Mouse (Mus musculus) stomach, embryonic 15.5 days (tissue): ENCODE results near the gene Anks3. TPM values are rescaled to one million over a fixed set of nuclear protein-coding genes. Genes with fewer than 3 reads are reported as not detected.

Source experiments
- ATAC-seq: fragments of 200-750 bp; cut with Nextera tagmentation; 2 replicates; pipeline ENCODE4 v1.8.0; 2017; ENCODE audit warnings: low read depth, moderate number of reproducible peaks, moderate TSS enrichment; ENCODE audit not compliant: insufficient read depth, low FRiP score
- H3K27ac ChIP-seq: fragments of 300-500 bp; sonication (generic); 2 replicates; pipeline ENCODE4 v1.5.1; 2015; ENCODE audit warnings: mild to moderate bottlenecking, inconsistent platforms
- H3K27me3 ChIP-seq: fragments of 300-500 bp; sonication (generic); replicated peaks from 2 replicates; pipeline ENCODE4 v1.6.1; 2015; ENCODE audit warnings: inconsistent platforms
- H3K36me3 ChIP-seq: fragments of 300-500 bp; sonication (generic); 2 replicates; pipeline ENCODE4 v1.6.1; 2015; ENCODE audit warnings: inconsistent platforms
- H3K4me1 ChIP-seq: fragments of 300-500 bp; sonication (generic); 2 replicates; pipeline ENCODE4 v1.6.1; 2015; ENCODE audit warnings: inconsistent platforms
- H3K4me2 ChIP-seq: fragments of 300-500 bp; sonication (generic); 2 replicates; pipeline ENCODE4 v1.6.1; 2015; ENCODE audit warnings: mild to moderate bottlenecking, inconsistent platforms
- H3K4me3 ChIP-seq: fragments of 300-500 bp; sonication (generic); replicated peaks from 2 replicates; pipeline ENCODE4 v1.5.1; 2015; ENCODE audit warnings: inconsistent platforms
- H3K9ac ChIP-seq: fragments of 300-500 bp; sonication (generic); 2 replicates; pipeline ENCODE4 v1.6.1; 2015; ENCODE audit warnings: inconsistent platforms
- H3K9me3 ChIP-seq: fragments of 300-500 bp; sonication (generic); 2 replicates; pipeline ENCODE4 v1.6.1; 2016; ENCODE audit warnings: inconsistent platforms
- WGBS: fragments of 180-500 bp; shearing (Covaris S2); methylation state at CpG from one replicate; pipeline ENCODE4 v1.1.7; 2015; 5-methylcytosine and 5-hydroxymethylcytosine counted together
- polyA plus RNA-seq: library from polyadenylated mRNA; unstranded; fragments of >200 nt; fragmentation: Nextera tagmentation; extraction: Ambion mirVana; gene quantifications from 2 replicates; pipeline ENCODE4 v1.2.1, GENCODE M21; 2015

Anks3 gene
- polyA plus RNA-seq, 1 experiment from 2014 or later = 48.7 TPM

- no peak within 1 kb of the TSS for H3K27ac ChIP-seq
- H3K36me3 ChIP-seq = no peaks in the 10 kb centered on the region
- no peaks in the 10 kb centered on the region for H3K27me3 ChIP-seq
- no peak within 1 kb of the TSS for H3K4me2 ChIP-seq
- WGBS = 39% methylated on average over 3 of the region's 3 CpGs
- no peaks in the 10 kb centered on the region for H3K4me1 ChIP-seq
- H3K9ac ChIP-seq = no peak within 1 kb of the TSS
- no peak for ATAC-seq
- no peak within 1 kb of the TSS for H3K4me3 ChIP-seq
- H3K9me3 ChIP-seq = no peaks in the 10 kb centered on the region
These were observed 33.5 kb upstream of the Anks3 start, which contains the start of gene Sept12 for GRCm38 (mm10) chr16:4997553-4997952. Gene Sept12 (minus strand): TSS chr16:4997852.

- Histone ChIP-seq H3K4me1 (no peaks in the 10 kb centered on the region), H3K9ac (no peak overlapping the region), H3K4me2 (no peak overlapping the region), H3K27ac (no peak overlapping the region), H3K36me3 (no peaks in the 10 kb centered on the region), H3K4me3 (no peak overlapping the region), H3K27me3 (no peaks in the 10 kb centered on the region), H3K9me3 (no peaks in the 10 kb centered on the region)
- ATAC-seq = no peak
- WGBS = 86% methylated on average over 4 of the region's 4 CpGs
These were observed 29.3 kb upstream of the Anks3 start for GRCm38 (mm10) chr16:4993276-4993675.

DNA sequence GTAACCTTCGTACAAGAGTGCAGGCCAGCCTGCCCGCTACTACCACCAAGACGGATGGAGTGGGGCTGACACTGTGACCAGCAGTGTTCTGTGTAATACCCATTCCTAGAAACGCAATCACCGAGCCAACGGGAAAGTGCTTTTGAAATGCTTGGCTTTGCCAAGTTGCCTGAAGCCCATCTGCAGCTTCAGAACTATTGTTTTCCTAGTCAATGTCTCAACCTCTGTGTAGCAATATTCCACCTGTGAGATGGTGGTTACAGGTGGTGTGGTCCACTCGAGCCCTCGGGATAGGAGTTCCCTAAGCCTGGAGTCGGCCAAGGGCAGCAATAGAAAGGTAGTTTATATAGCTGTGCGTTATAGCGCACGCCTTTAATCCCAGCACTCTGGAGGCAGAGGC lies 20.7 kb upstream of the Anks3 start:
- H3K9ac ChIP-seq = no peak overlapping the region
- H3K9me3 ChIP-seq = no peaks in the 10 kb centered on the region
- H3K27me3 ChIP-seq = no peaks in the 10 kb centered on the region
- WGBS = 85% methylated on average over 12 of the region's 12 CpGs
- no peak overlapping the region for H3K4me3 ChIP-seq
- H3K36me3 ChIP-seq = no peaks in the 10 kb centered on the region
- no peaks in the 10 kb centered on the region for H3K4me1 ChIP-seq
- no peak overlapping the region for H3K4me2 ChIP-seq
- H3K27ac ChIP-seq = no peak overlapping the region
- ATAC-seq = no peak

DNA sequence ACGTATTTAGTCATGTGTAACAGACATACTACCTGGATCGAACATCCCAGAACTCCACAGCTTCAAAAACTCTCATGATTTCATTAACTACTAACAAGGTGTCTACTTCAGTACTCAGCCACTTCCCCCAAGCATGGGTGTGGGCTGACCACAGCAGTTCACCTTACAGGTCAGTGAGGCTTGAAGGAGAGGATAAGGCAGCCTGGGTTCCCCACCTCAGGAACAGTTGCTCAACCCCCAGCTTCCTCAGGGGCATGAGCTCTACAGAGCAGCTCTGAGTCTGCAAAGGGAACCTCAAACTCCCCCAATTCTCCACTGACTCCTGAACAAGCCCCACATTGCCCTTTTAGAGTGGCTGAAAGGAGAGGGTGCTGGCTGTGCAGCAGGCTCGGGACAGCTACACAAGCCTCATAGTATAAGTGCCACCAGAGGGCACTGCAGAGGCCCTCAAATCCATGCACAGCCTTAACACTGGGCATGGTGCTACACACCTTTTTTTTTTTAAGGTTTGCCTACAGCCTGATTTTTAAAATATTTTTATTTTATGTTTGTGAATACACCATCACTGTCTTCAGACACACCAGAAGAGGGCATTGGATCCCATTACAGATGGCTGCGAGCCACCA lies 15.9 kb upstream of the Anks3 start:
- no peak overlapping the region for H3K9ac ChIP-seq
- H3K9me3 ChIP-seq = no peaks in the 10 kb centered on the region
- H3K36me3 ChIP-seq = no peaks in the 10 kb centered on the region
- no peak overlapping the region for H3K27ac ChIP-seq
- H3K4me1 ChIP-seq = no peaks in the 10 kb centered on the region
- no peak overlapping the region for H3K4me2 ChIP-seq
- no peaks in the 10 kb centered on the region for H3K27me3 ChIP-seq
- 72% methylated on average over 4 of the region's 4 CpGs for WGBS
- H3K4me3 ChIP-seq = no peak overlapping the region
- 0 out of 2 replicates have a peak, but pooled peaks have one; percentile 47 for ATAC-seq

- no peaks in the 10 kb centered on the region for H3K36me3 ChIP-seq
- H3K27me3 ChIP-seq = no peaks in the 10 kb centered on the region
- no peaks in the 10 kb centered on the region for H3K4me1 ChIP-seq
- no peak overlapping the region for H3K4me2 ChIP-seq
- H3K9ac ChIP-seq = no peak overlapping the region
- no peaks in the 10 kb centered on the region for H3K9me3 ChIP-seq
- no peak overlapping the region for H3K27ac ChIP-seq
- H3K4me3 ChIP-seq = no peak overlapping the region
- WGBS = 43% methylated on average over 5 of the region's 5 CpGs
- 0 out of 2 replicates have a peak, but pooled peaks have one; percentile 21 for ATAC-seq
These were observed 14.5 kb upstream of the Anks3 start for GRCm38 (mm10) chr16:4978275-4979051.

- no peak overlapping the region for H3K4me2 ChIP-seq
- H3K9ac ChIP-seq = no peak overlapping the region
- ATAC-seq = no peak
- H3K27me3 ChIP-seq = no peaks in the 10 kb centered on the region
- no peaks in the 10 kb centered on the region for H3K4me1 ChIP-seq
- no peak overlapping the region for H3K4me3 ChIP-seq
- no peak overlapping the region for H3K27ac ChIP-seq
- H3K36me3 ChIP-seq = no peaks in the 10 kb centered on the region
- 62% methylated on average over 2 of the region's 2 CpGs for WGBS
- no peaks in the 10 kb centered on the region for H3K9me3 ChIP-seq
These were observed 12.2 kb upstream of the Anks3 start for GRCm38 (mm10) chr16:4976180-4976579.

- Histone ChIP-seq H3K4me3 (no peak overlapping the region), H3K4me1 (no peaks in the 10 kb centered on the region), H3K9ac (no peak overlapping the region), H3K36me3 (no peaks in the 10 kb centered on the region), H3K9me3 (no peaks in the 10 kb centered on the region), H3K27ac (no peak overlapping the region), H3K27me3 (no peaks in the 10 kb centered on the region), H3K4me2 (no peak overlapping the region)
- ATAC-seq = no peak
- WGBS = 90% methylated on average over 5 of the region's 5 CpGs
These were observed 10.5 kb upstream of the Anks3 start for GRCm38 (mm10) chr16:4974521-4974920.

GRCm38 (mm10) chr16:4971626-4972025 lies 7.6 kb upstream of the Anks3 start:
- Histone ChIP-seq H3K4me2 (no peak overlapping the region), H3K9me3 (no peaks in the 10 kb centered on the region), H3K36me3 (no peaks in the 10 kb centered on the region), H3K27me3 (no peaks in the 10 kb centered on the region), H3K4me1 (no peaks in the 10 kb centered on the region), H3K27ac (no peak overlapping the region), H3K9ac (no peak overlapping the region), H3K4me3 (no peak overlapping the region)
- ATAC-seq = no peak
- WGBS = 62% methylated on average over 4 of the region's 4 CpGs

- 77% methylated on average over 5 of the region's 5 CpGs for WGBS
- Histone ChIP-seq H3K9ac (no peak overlapping the region), H3K36me3 (no peaks in the 10 kb centered on the region), H3K4me1 (peaks cover 4% of the 10 kb centered on the region), H3K9me3 (no peaks in the 10 kb centered on the region), H3K4me2 (no peak overlapping the region), H3K27ac (no peak overlapping the region), H3K4me3 (no peak overlapping the region), H3K27me3 (no peaks in the 10 kb centered on the region)
- ATAC-seq = no peak
These were observed 5.2 kb upstream of the Anks3 start for GRCm38 (mm10) chr16:4969055-4969843.

DNA sequence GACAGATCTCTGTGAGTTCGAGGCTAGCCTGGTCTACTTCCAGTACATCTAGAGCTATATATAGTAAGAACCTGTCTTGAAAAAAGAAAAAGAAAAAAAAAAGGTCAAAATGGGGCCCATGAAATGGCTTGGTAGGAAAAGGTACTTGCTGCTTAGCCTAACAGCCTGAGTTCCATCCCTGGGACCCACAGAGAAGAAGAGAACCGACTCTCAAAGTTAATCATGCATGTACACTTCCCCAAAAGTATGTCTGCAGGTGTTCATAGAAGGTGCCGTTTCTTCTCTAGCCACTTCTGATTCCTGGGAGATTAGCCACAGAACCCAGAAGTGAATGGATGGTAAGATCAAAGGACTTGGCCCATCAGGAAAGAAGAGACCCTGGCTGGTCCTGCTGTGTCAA lies 4.4 kb upstream of the Anks3 start:
- no peak for ATAC-seq
- no peak overlapping the region for H3K4me2 ChIP-seq
- peaks cover 5% of the 10 kb centered on the region for H3K4me1 ChIP-seq
- WGBS = 83% methylated on average over 3 of the region's 3 CpGs
- no peak overlapping the region for H3K4me3 ChIP-seq
- no peaks in the 10 kb centered on the region for H3K9me3 ChIP-seq
- H3K9ac ChIP-seq = no peak overlapping the region
- no peaks in the 10 kb centered on the region for H3K36me3 ChIP-seq
- H3K27me3 ChIP-seq = no peaks in the 10 kb centered on the region
- no peak overlapping the region for H3K27ac ChIP-seq

- H3K9ac ChIP-seq = no peak overlapping the region
- 81% methylated on average over 8 of the region's 8 CpGs for WGBS
- H3K4me1 ChIP-seq = peaks cover 15% of the 10 kb centered on the region
- ATAC-seq = no peak
- no peaks in the 10 kb centered on the region for H3K27me3 ChIP-seq
- no peaks in the 10 kb centered on the region for H3K36me3 ChIP-seq
- peak overlapping the region; percentile 98; the same call in 1 of the 2 replicates for H3K4me3 ChIP-seq
- H3K9me3 ChIP-seq = no peaks in the 10 kb centered on the region
- H3K27ac ChIP-seq = no peak overlapping the region
- H3K4me2 ChIP-seq = no peak overlapping the region; the same call in 1 of the 2 replicates
These were observed 1.6 kb upstream of the Anks3 start for GRCm38 (mm10) chr16:4965392-4966129.
